Mouse (Mus musculus) testis, adult 2 months (tissue): ENCODE results near the gene AK157302. TPM values are rescaled to one million over a fixed set of nuclear protein-coding genes. Genes with fewer than 3 reads are reported as not detected.
A peak's percentile ranks its signal among the peaks of the same experiment; 100 is the strongest.
"Not testable (repeated sequence)": the region's sequence is repeated elsewhere in the genome, so short reads cannot be mapped to it uniquely, and the experiment has no call there.

Experiments used
- H3K27ac ChIP-seq: fragments of 200-500 bp; 2 replicates; pipeline ENCODE4 v1.5.1; 2012; ENCODE audit warnings: low read depth, low read length; ENCODE audit not compliant: control insufficient read depth, insufficient read depth
- H3K27me3 ChIP-seq: fragments of 200-500 bp; 2 replicates; pipeline ENCODE4 v1.6.1; 2012; ENCODE audit warnings: mild to moderate bottlenecking, low read length, moderate library complexity; ENCODE audit not compliant: control insufficient read depth, insufficient read depth
- H3K36me3 ChIP-seq: fragments of 200-500 bp; 2 replicates; pipeline ENCODE4 v1.6.1; 2012; ENCODE audit warnings: mild to moderate bottlenecking, low read length; ENCODE audit not compliant: control insufficient read depth, insufficient read depth
- H3K4me1 ChIP-seq: fragments of 200-500 bp; 2 replicates; pipeline ENCODE4 v1.6.1; 2012; ENCODE audit warnings: low read length; ENCODE audit not compliant: control insufficient read depth, insufficient read depth
- H3K4me3 ChIP-seq: fragments of 200-500 bp; 2 replicates; pipeline ENCODE4 v1.5.1; 2012; ENCODE audit warnings: low read depth, mild to moderate bottlenecking, low read length, moderate library complexity, mixed read lengths; ENCODE audit not compliant: control insufficient read depth
- CTCF ChIP-seq: fragments of 200-500 bp; IDR thresholded peaks from 2 replicates; pipeline ENCODE4 v1.5.1; 2012; ENCODE audit warnings: low read depth, mild to moderate bottlenecking, inconsistent platforms, low read length, moderate library complexity; ENCODE audit not compliant: control insufficient read depth, insufficient read depth, insufficient replicate concordance
- POLR2A ChIP-seq: fragments of 200-500 bp; IDR thresholded peaks from 2 replicates; pipeline ENCODE4 v1.6.1; 2012; ENCODE audit warnings: low read depth, mild to moderate bottlenecking, inconsistent platforms, low read length, moderate library complexity; ENCODE audit not compliant: control insufficient read depth
- polyA plus RNA-seq: library from polyadenylated mRNA; depleted of rRNA; stranded (reverse); fragments of >200 nt; gene quantifications from 2 replicates; pipeline ENCODE4 v1.2.3, GENCODE M21; 2012; rRNA removed

Gene AK157302
- 2.8 and 3.2 TPM in 2 replicates for polyA plus RNA-seq

GRCm38 (mm10) chr13:21495080-21495479 lies at the start of gene AK157302:
TSS of gene AK157302 (plus strand) at chr13:21495223.
- Histone ChIP-seq H3K27me3 (no peaks in the 10 kb centered on the region), H3K27ac (no peak within 1 kb of the TSS), H3K36me3 (no peaks in the 10 kb centered on the region), H3K4me1 (no peaks in the 10 kb centered on the region), H3K4me3 (peak within 1 kb of the TSS; percentile 66)
- TF ChIP-seq CTCF (no peak), POLR2A (no peak)

GRCm38 (mm10) chr13:21446796-21447195 lies 48.2 kb upstream of the AK157302 start:
- Histone ChIP-seq H3K36me3 (peaks cover 7% of the 10 kb centered on the region), H3K27ac (no peak overlapping the region), H3K4me3 (no peak overlapping the region), H3K27me3 (no peaks in the 10 kb centered on the region), H3K4me1 (no peaks in the 10 kb centered on the region)
- TF ChIP-seq POLR2A (no peak), CTCF (no peak)

GRCm38 (mm10) chr13:21447856-21448614 lies 47.0 kb upstream of the AK157302 start:
- no peaks in the 10 kb centered on the region for H3K27me3 ChIP-seq
- H3K27ac ChIP-seq: no peak overlapping the region
- no peaks in the 10 kb centered on the region for H3K4me1 ChIP-seq
- peaks cover 7% of the 10 kb centered on the region for H3K36me3 ChIP-seq
- H3K4me3 ChIP-seq: no peak overlapping the region
- no peak for TF ChIP-seq CTCF
- TF ChIP-seq POLR2A: no peak

- Histone ChIP-seq H3K36me3 (no peaks in the 10 kb centered on the region), H3K27ac (peak overlapping the region; percentile 92), H3K4me3 (peak overlapping the region; percentile 99), H3K27me3 (no peaks in the 10 kb centered on the region), H3K4me1 (peaks cover 2% of the 10 kb centered on the region)
- TF ChIP-seq CTCF (no peak), POLR2A (no peak)
Observed at GRCm38 (mm10) chr13:21453042-21453441, 42.0 kb upstream of the AK157302 start.

GRCm38 (mm10) chr13:21453449-21453848 lies 41.6 kb upstream of the AK157302 start, which contains the start of gene Zscan26:
TSS of gene Zscan26 (minus strand) at chr13:21453730.
- Histone ChIP-seq H3K4me1 (peaks cover 2% of the 10 kb centered on the region), H3K27me3 (no peaks in the 10 kb centered on the region), H3K4me3 (peak within 1 kb of the TSS; percentile 99), H3K27ac (peak within 1 kb of the TSS; percentile 92), H3K36me3 (no peaks in the 10 kb centered on the region)
- TF ChIP-seq CTCF (no peak), POLR2A (peak; percentile 72)

GRCm38 (mm10) chr13:21454133-21454532 lies 40.9 kb upstream of the AK157302 start:
- Histone ChIP-seq H3K4me1 (peaks cover 2% of the 10 kb centered on the region), H3K27ac (no peak overlapping the region), H3K36me3 (no peaks in the 10 kb centered on the region), H3K4me3 (no peak overlapping the region), H3K27me3 (no peaks in the 10 kb centered on the region)
- no peak for TF ChIP-seq POLR2A
- no peak for TF ChIP-seq CTCF

- Histone ChIP-seq H3K36me3 (no peaks in the 10 kb centered on the region), H3K27me3 (no peaks in the 10 kb centered on the region), H3K4me3 (no peak overlapping the region), H3K4me1 (peaks cover 2% of the 10 kb centered on the region), H3K27ac (no peak overlapping the region)
- no peak for TF ChIP-seq POLR2A
Observed at GRCm38 (mm10) chr13:21456347-21456746, 38.7 kb upstream of the AK157302 start.

- not testable (repeated sequence) for H3K27me3 ChIP-seq, H3K27ac ChIP-seq, H3K4me1 ChIP-seq, H3K36me3 ChIP-seq, H3K4me3 ChIP-seq
Observed at GRCm38 (mm10) chr13:21462516-21462915, 32.5 kb upstream of the AK157302 start.
